23 mouse cellular contexts compared by ENCODE assay signal in genomic region chr1:58760581-58760980, GRCm38 (mm10).
"Had no signal": no experiment of that assay in that cellular context is flagged by ENCODE, and none has a peak within 500 bp of the region (broad histone marks: within the 10 kb centered on the region; RNA-seq: fewer than 3 reads in every experiment).

No protein-coding gene starts in this region.

- H3K27me3 ChIP-seq: limb, embryonic 13.5 days; liver, embryonic 12.5 days; liver, embryonic 15.5 days; megakaryocyte, embryonic 14.5 days; neural tube, embryonic 12.5 days; neural tube, embryonic 15.5 days had no signal

- H3K4me1 ChIP-seq: limb, embryonic 13.5 days; liver, embryonic 12.5 days; neural tube, embryonic 12.5 days; neural tube, embryonic 15.5 days had no signal

- H3K4me3 ChIP-seq: layer of hippocampus, adult 2 months; left cerebral cortex, adult 2 months; limb, embryonic 13.5 days; liver, embryonic 12.5 days; liver, embryonic 15.5 days; megakaryocyte, embryonic 14.5 days; neural tube, embryonic 12.5 days; neural tube, embryonic 15.5 days had no signal

- DNase-seq: kidney, adult 18-20 months; kidney, adult 9 months; kidney, postnatal 14 days; layer of hippocampus, adult 9-11 months; liver; lung, embryonic 14.5 days; midbrain, embryonic 14.5 days; right cerebral cortex, adult 18-20 months; right cerebral cortex, postnatal 14 days; right cerebral cortex, postnatal 4 days; thymus, adult 2 months; thymus, postnatal 14 days; thymus, postnatal 4 days had no signal

- H3K4me2 ChIP-seq: limb, embryonic 13.5 days; liver, embryonic 12.5 days; liver, embryonic 15.5 days; lung, embryonic 14.5 days; midbrain, embryonic 11.5 days; neural tube, embryonic 12.5 days; neural tube, embryonic 15.5 days had no signal

- H3K9ac ChIP-seq: limb, embryonic 13.5 days; liver, embryonic 12.5 days; liver, embryonic 15.5 days; lung, embryonic 14.5 days; neural tube, embryonic 12.5 days; neural tube, embryonic 15.5 days had no signal

- H3K27ac ChIP-seq: layer of hippocampus, adult 2 months; left cerebral cortex, adult 2 months; limb, embryonic 13.5 days; liver, embryonic 12.5 days; liver, embryonic 15.5 days; neural tube, embryonic 12.5 days; neural tube, embryonic 15.5 days; stomach, postnatal 0 days had no signal

- H3K9me3 ChIP-seq: limb, embryonic 13.5 days; liver, embryonic 12.5 days; liver, embryonic 15.5 days; megakaryocyte, embryonic 14.5 days; neural tube, embryonic 12.5 days; neural tube, embryonic 15.5 days had no signal

- ATAC-seq: liver, embryonic 12.5 days had no signal

- H3K36me3 ChIP-seq: neural tube, embryonic 12.5 days; neural tube, embryonic 15.5 days had no signal
